Mouse (Mus musculus): ENCODE results near the gene Snx33.
A peak's percentile ranks its signal among the peaks of the same experiment; 100 is the strongest.
"Not testable (repeated sequence)": the region's sequence is repeated elsewhere in the genome, so short reads cannot be mapped to it uniquely, and the experiment has no call there.

The Snx33 gene

GRCm38 (mm10) chr9:56928041-56928811 is at the start of gene Snx33:
TSS of gene Snx33 (minus strand) at chr9:56928371.
- peak; percentile 90 to 94 for DNase-seq

DNA sequence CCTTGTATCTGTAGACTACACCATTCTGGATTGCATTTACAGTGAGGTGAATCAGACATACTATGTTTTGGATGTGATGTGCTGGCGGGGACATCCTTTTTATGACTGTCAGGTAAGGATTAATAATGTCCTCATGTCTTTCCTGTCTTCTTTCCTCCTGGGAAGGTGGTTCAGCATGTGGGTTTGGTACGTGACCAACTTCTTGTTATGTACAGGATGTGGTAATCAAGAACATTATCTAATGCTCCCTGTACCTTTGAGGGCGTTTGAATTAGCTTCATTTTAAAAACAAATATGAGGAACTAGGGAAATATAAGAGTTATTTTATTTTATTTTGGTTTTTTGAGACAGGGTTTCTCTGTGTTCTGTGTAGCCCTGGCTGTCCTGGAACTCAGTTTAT is 47.0 kb upstream of the Snx33 start:
- no peak for DNase-seq

- DNase-seq, result no peak
Measured at GRCm38 (mm10) chr9:56973960-56974524, 45.9 kb upstream of the Snx33 start.

GRCm38 (mm10) chr9:56970158-56970557 is 42.0 kb upstream of the Snx33 start:
- no peak for DNase-seq

GRCm38 (mm10) chr9:56961591-56961990 is 33.4 kb upstream of the Snx33 start:
- DNase-seq, result no peak

- no peak for DNase-seq
Measured at GRCm38 (mm10) chr9:56958689-56959088, 30.5 kb upstream of the Snx33 start.

- no peak for DNase-seq
Measured at GRCm38 (mm10) chr9:56956966-56957675, 28.9 kb upstream of the Snx33 start.

DNA sequence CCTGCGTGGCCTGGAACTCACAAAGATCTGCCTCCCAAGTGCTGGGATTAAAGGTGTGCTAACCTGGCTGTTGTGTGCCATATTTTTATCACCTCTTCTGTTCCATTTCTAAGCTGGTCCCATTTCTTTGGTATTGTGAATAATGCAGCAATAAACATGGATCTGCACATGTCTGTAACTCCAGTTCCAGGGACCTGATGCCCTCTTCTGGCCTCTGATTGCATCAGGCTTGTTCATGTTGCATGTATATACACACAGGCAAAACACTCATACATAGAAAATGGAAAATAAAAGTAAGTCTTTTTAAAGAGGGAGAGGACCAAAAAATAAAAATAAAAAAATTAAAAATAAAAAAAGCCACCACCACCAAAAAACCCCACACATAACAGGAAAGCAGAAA is 25.4 kb upstream of the Snx33 start:
- no peak for DNase-seq

DNA sequence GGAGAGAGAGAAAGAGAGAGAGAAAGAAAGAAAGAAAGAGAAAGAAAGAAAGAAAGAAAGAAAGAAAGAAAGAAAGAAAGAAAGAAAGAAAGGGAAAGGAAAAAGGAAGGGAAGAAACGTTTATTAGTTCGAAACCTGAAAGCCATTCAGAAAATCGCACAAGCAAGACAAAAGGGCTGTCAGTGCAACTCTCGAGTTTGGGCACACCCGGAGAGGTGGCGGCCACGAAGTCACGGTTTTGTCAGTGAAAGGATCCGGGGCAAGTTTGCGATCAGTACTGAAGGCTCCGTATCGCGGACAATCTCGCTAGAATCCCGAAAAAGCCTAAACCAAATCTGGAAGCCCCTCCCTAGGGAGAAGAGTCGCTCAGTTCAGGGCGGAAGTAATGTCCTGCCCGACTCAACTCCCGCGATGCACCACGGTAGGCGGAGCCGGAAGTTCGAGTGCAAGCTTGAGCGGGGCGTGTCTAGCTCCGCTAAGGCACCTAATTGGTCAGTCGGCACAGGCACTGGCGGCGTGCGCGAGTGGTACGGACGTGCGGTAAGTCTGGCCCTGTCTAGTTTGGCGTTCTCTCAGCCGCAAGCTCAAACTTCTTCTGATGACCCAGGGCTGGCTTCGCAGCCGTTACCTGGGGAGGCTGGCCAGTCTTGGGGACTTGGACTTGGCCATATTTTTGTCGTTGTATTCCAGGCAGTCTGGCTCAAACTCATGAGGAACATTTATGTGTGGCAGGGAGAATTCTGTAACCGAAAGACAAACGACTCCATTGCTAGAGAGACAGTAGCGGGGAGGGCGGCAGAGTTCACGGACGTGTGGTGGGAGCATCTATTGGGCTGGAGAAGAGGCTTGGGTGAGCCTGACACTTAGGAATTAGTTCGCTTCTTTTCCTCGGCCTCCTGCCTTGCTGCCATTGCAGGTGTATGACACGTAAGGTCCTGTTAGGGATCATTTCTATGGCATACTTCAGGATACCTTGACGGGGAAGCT is 22.5 kb upstream of the Snx33 start, which contains the start of gene Snupn:
TSS of gene Snupn (plus strand) at position 465 of the 987 bp plus-strand sequence.
- peak; percentile 95 to 97 for DNase-seq

GRCm38 (mm10) chr9:56949767-56950166 is 21.6 kb upstream of the Snx33 start:
- DNase-seq, result no peak

GRCm38 (mm10) chr9:56948699-56949098 is 20.5 kb upstream of the Snx33 start:
- not testable (repeated sequence) for DNase-seq

- DNase-seq, result peak; percentile 36 to 71
Measured at GRCm38 (mm10) chr9:56947481-56947880, 19.3 kb upstream of the Snx33 start.

GRCm38 (mm10) chr9:56938374-56938773 is 10.2 kb upstream of the Snx33 start:
- DNase-seq, result no peak

DNA sequence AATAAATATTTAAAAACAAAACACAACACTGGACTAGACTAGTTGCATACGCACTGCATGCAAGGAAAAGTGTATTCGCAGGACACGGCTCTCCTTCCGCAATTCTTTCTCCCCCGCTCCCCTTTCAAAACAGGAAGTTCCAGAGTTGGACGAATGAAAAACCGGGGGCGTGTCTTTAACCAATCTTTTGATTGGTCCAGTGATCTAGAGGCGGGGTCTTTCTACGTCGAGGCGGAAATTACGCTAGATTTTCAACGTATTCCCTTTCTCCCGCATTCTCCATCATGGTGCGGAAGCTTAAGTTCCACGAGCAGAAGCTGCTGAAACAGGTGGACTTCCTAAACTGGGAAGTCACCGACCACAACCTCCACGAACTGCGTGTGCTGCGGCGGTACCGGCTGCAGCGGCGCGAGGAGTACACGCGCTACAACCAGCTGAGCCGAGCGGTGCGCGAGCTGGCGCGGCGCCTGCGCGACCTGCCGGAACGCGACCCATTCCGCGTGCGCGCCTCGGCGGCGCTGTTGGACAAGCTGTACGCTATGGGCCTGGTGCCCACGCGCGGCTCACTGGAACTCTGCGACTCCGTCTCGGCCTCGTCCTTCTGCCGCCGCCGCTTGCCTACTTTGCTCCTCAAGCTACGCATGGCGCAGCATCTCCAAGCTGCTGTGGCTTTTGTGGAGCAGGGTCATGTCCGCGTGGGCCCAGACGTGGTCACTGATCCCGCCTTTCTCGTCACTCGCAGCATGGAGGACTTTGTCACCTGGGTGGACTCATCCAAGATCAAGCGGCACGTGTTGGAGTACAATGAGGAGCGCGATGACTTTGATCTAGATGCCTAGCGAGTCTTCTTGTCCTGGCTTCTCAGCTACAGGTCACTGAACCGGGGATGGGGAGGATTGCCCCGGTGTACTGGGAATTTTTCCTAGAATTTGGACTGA is 9.3 kb upstream of the Snx33 start, which contains the start of gene Imp3:
TSS of gene Imp3 (plus strand) at position 253 of the 938 bp plus-strand sequence.
- DNase-seq, result peak; percentile 91 to 93

GRCm38 (mm10) chr9:56936861-56937222 is 8.7 kb upstream of the Snx33 start:
- no peak for DNase-seq

- no peak for DNase-seq
Measured at GRCm38 (mm10) chr9:56930556-56930955, 2.4 kb upstream of the Snx33 start.

GRCm38 (mm10) chr9:56929496-56929895 is 1.3 kb upstream of the Snx33 start:
- DNase-seq, result no peak

- peak in 1 of 2 experiments; percentile 32 for DNase-seq
Measured at GRCm38 (mm10) chr9:56927191-56928012, 769 bp downstream of the Snx33 start.

GRCm38 (mm10) chr9:56926387-56926786 is 1.8 kb downstream of the Snx33 start:
- no peak for DNase-seq

- no peak for DNase-seq
Measured at GRCm38 (mm10) chr9:56926025-56926360, 2.2 kb downstream of the Snx33 start.

All from cerebellum, postnatal 25 days (tissue).